Mouse (Mus musculus): Measurements from ENCODE around the gene Crmp1. TPM values are rescaled to one million over a fixed set of nuclear protein-coding genes. Genes with fewer than 3 reads are reported as not detected.

Crmp1 gene
- total and polyA plus RNA-seq, 2 experiments from 2014 or later, result 2.0 to 5.2 TPM

DNA sequence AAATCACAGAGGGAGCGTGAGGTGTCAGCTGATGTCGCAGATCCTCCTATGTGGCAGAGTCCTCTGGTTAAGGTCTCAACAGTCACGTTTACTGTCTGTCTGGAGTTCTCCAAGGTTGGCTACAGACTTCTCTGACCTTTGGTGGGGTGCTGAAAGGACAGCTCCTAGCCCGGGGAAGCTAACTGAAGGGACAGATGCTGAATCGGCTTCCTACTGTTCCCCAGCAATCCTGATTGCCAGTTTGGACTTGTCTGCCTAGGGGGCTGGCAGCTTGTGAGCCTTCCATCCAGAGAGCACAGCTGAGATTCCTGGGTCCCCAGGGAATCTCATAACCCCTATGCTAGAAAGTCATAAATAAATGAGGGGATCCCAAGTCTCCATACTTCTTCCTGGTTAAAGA lies 1.2 kb upstream of the Crmp1 start:
- Histone ChIP-seq H3K36me3 (replicated peaks; ENCODE audit: control insufficient read depth, insufficient read depth, low read length) (no peaks in the 10 kb centered on the region), H3K4me2 (ENCODE audit: low read depth, low read length) (no peak overlapping the region), H3K9ac (replicated peaks; ENCODE audit: low read depth, low read length) (no peak overlapping the region), H3K9me3 (replicated peaks; ENCODE audit: control insufficient read depth, low read length) (no peaks in the 10 kb centered on the region), H3K27me3 (ENCODE audit: control insufficient read depth, insufficient read depth, low read length) (peaks cover 64% of the 10 kb centered on the region), H3K4me1 (ENCODE audit: control insufficient read depth, insufficient read depth) (0 out of 2 replicates have a peak, but pooled peaks cover 8% of the 10 kb centered on the region), H3K27ac (ENCODE audit: low read depth) (no peak overlapping the region), H3K4me3 (ENCODE audit: low read depth, low read length) (no peak overlapping the region)
- TF ChIP-seq EP300 (IDR thresholded peaks at IDR 0.05; ENCODE audit: low read depth) (no peak), CTCF (IDR thresholded peaks at IDR 0.05; ENCODE audit: low read depth) (no peak)
- ATAC-seq (ENCODE audit: insufficient read depth, low read depth) (no peak), DNase-seq (ENCODE audit: low spot score) (peak; percentile 41)
- WGBS, result 3% methylated on average over 5 of the region's 5 CpGs

DNA sequence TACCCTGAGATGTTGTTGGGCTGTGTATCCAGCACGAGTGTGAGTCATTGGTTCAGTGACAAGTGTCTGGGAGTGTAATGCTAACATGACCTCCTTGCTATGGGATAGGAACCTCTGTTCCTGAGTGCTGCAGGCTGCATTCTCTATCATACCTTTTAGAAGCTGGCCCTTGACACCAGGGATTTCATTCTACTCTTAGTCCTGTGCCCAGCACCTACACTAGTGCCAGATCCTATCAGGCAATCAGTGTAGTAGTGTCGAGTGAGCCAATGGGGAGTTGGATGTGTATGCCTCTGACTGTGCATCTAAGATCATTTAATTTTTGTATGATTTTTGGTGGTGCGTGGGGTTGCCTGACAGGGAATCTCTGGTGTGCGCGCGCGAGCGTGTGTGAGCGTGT lies 516 bp upstream of the Crmp1 start:
- H3K27me3 ChIP-seq (ENCODE audit: control insufficient read depth, insufficient read depth, low read length), result peaks cover 71% of the 10 kb centered on the region
- TF ChIP-seq CTCF (IDR thresholded peaks at IDR 0.05; ENCODE audit: low read depth), result no peak
- no peak for TF ChIP-seq EP300 (IDR thresholded peaks at IDR 0.05; ENCODE audit: low read depth)

GRCm38 (mm10) chr5:37242360-37243168 lies 824 bp downstream of the Crmp1 start:
- DNase-seq (ENCODE audit: low spot score), result no peak
- WGBS, result 10% methylated on average over 43 of the region's 44 CpGs
- Histone ChIP-seq H3K27me3 (ENCODE audit: control insufficient read depth, insufficient read depth, low read length) (peaks cover 81% of the 10 kb centered on the region), H3K36me3 (replicated peaks; ENCODE audit: control insufficient read depth, insufficient read depth, low read length) (no peaks in the 10 kb centered on the region), H3K9me3 (replicated peaks; ENCODE audit: control insufficient read depth, low read length) (no peaks in the 10 kb centered on the region), H3K4me3 (ENCODE audit: low read depth, low read length) (peak overlapping the region; percentile 34), H3K4me2 (ENCODE audit: low read depth, low read length) (peak overlapping the region; percentile 53), H3K4me1 (ENCODE audit: control insufficient read depth, insufficient read depth) (0 out of 2 replicates have a peak, but pooled peaks cover 8% of the 10 kb centered on the region), H3K27ac (ENCODE audit: low read depth) (no peak overlapping the region), H3K9ac (replicated peaks; ENCODE audit: low read depth, low read length) (no peak overlapping the region)
- TF ChIP-seq EP300 (IDR thresholded peaks at IDR 0.05; ENCODE audit: low read depth), result no peak
- TF ChIP-seq CTCF (IDR thresholded peaks at IDR 0.05; ENCODE audit: low read depth), result no peak
- ATAC-seq (ENCODE audit: insufficient read depth, low read depth), result no peak

More for the DNA sequence above, 516 bp upstream of the Crmp1 start:
- H3K4me3 ChIP-seq (ENCODE audit: low read depth, low read length), result no peak overlapping the region
- no peak for DNase-seq (ENCODE audit: low spot score)
- 0 out of 2 replicates have a peak, but pooled peaks cover 8% of the 10 kb centered on the region for H3K4me1 ChIP-seq (ENCODE audit: control insufficient read depth, insufficient read depth)
- no peak for ATAC-seq (ENCODE audit: insufficient read depth, low read depth)
- H3K36me3 ChIP-seq (replicated peaks; ENCODE audit: control insufficient read depth, insufficient read depth, low read length), result no peaks in the 10 kb centered on the region
- H3K9me3 ChIP-seq (replicated peaks; ENCODE audit: control insufficient read depth, low read length), result no peaks in the 10 kb centered on the region
- no peak overlapping the region for H3K27ac ChIP-seq (ENCODE audit: low read depth)
- no peak overlapping the region for H3K9ac ChIP-seq (replicated peaks; ENCODE audit: low read depth, low read length)
- no peak overlapping the region for H3K4me2 ChIP-seq (ENCODE audit: low read depth, low read length)
- WGBS, result 14% methylated on average over 9 of the region's 9 CpGs

- 3% methylated on average over 19 of the region's 19 CpGs for whole genome bisulfite sequencing
- no peaks in the 10 kb centered on the region for H3K9me3 ChIP-seq (replicated peaks; ENCODE audit: control insufficient read depth, low read length)
- no peak overlapping the region for H3K4me2 ChIP-seq (ENCODE audit: low read depth, low read length)
- no peaks in the 10 kb centered on the region for H3K36me3 ChIP-seq (replicated peaks; ENCODE audit: control insufficient read depth, insufficient read depth, low read length)
- 0 out of 2 replicates have a peak, but pooled peaks cover 8% of the 10 kb centered on the region for H3K4me1 ChIP-seq (ENCODE audit: control insufficient read depth, insufficient read depth)
- peaks cover 84% of the 10 kb centered on the region for H3K27me3 ChIP-seq (ENCODE audit: control insufficient read depth, insufficient read depth, low read length)
- no peak for TF ChIP-seq EP300 (IDR thresholded peaks at IDR 0.05; ENCODE audit: low read depth)
- ATAC-seq (ENCODE audit: insufficient read depth, low read depth) (peak; percentile 34; the same call in 1 of the 2 replicates), DNase-seq (ENCODE audit: low spot score) (peak; percentile 57)
- no peak overlapping the region for H3K4me3 ChIP-seq (ENCODE audit: low read depth, low read length)
- H3K9ac ChIP-seq (replicated peaks; ENCODE audit: low read depth, low read length), result no peak overlapping the region
- no peak overlapping the region for H3K27ac ChIP-seq (ENCODE audit: low read depth)
Measured at GRCm38 (mm10) chr5:37243169-37243886, 1.6 kb downstream of the Crmp1 start.

- 3% methylated on average over 13 of the region's 13 CpGs for WGBS
- H3K9ac ChIP-seq (replicated peaks; ENCODE audit: low read depth, low read length), result no peak overlapping the region
- peaks cover 84% of the 10 kb centered on the region for H3K27me3 ChIP-seq (ENCODE audit: control insufficient read depth, insufficient read depth, low read length)
- DNase-seq (ENCODE audit: low spot score) (no peak), ATAC-seq (ENCODE audit: insufficient read depth, low read depth) (no peak)
- TF ChIP-seq EP300 (IDR thresholded peaks at IDR 0.05; ENCODE audit: low read depth), result no peak
- TF ChIP-seq CTCF (IDR thresholded peaks at IDR 0.05; ENCODE audit: low read depth), result no peak
- H3K4me2 ChIP-seq (ENCODE audit: low read depth, low read length), result no peak overlapping the region
- no peaks in the 10 kb centered on the region for H3K36me3 ChIP-seq (replicated peaks; ENCODE audit: control insufficient read depth, insufficient read depth, low read length)
- H3K4me1 ChIP-seq (ENCODE audit: control insufficient read depth, insufficient read depth), result 0 out of 2 replicates have a peak, but pooled peaks cover 8% of the 10 kb centered on the region
- no peaks in the 10 kb centered on the region for H3K9me3 ChIP-seq (replicated peaks; ENCODE audit: control insufficient read depth, low read length)
- no peak overlapping the region for H3K4me3 ChIP-seq (ENCODE audit: low read depth, low read length)
- H3K27ac ChIP-seq (ENCODE audit: low read depth), result no peak overlapping the region
Measured at GRCm38 (mm10) chr5:37244161-37244560, 2.4 kb downstream of the Crmp1 start.
